Mouse (Mus musculus): Measurements from ENCODE around the gene 4932414N04Rik.
"Not testable (repeated sequence)": the region's sequence is repeated elsewhere in the genome, so short reads cannot be mapped to it uniquely, and the experiment has no call there.

The 4932414N04Rik gene

DNA sequence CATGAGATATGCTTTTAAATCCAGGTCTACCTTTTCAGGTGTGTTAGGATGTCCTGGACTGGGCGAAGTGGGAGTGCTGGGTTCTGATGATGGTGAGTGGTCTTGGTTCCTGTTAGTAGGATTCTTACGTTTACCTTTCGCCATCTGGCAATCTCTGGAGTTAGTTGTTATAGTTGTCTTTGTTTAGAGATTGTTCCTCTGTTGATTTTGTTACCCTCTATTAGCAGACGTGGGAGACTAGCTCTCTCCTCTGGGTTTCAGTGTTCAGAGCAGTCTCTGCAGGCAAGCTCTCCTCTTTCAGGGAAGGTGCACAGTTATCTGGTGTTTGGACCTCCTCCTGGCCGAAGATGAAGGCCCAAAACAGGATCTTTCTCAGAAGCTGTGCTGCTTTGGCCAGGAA is at the start of gene 4932414N04Rik:
Gene 4932414N04Rik (plus strand): TSS at position 301 of the 400 bp plus-strand sequence.
- not testable (repeated sequence) for DNase-seq

DNA sequence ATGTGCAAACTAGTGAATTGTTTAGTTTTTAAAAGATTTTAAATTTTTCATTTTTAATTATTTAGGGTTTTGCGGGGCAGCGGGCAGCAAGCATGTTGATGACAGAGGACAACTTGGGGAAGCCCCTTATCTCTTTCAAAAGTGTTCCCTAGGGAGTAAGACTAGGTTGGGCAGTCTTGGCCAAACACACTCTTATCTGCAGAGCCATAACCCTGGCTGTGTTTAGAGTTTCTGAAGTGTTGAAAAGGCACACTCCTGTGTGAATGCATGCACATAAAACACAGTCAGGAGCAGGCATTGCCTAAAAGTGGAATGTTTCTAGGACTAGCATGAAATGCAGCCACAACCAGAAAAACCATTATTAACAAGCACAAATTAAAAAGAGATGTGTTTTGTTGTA is 75.9 kb downstream of the 4932414N04Rik start:
- no peak for DNase-seq

DNA sequence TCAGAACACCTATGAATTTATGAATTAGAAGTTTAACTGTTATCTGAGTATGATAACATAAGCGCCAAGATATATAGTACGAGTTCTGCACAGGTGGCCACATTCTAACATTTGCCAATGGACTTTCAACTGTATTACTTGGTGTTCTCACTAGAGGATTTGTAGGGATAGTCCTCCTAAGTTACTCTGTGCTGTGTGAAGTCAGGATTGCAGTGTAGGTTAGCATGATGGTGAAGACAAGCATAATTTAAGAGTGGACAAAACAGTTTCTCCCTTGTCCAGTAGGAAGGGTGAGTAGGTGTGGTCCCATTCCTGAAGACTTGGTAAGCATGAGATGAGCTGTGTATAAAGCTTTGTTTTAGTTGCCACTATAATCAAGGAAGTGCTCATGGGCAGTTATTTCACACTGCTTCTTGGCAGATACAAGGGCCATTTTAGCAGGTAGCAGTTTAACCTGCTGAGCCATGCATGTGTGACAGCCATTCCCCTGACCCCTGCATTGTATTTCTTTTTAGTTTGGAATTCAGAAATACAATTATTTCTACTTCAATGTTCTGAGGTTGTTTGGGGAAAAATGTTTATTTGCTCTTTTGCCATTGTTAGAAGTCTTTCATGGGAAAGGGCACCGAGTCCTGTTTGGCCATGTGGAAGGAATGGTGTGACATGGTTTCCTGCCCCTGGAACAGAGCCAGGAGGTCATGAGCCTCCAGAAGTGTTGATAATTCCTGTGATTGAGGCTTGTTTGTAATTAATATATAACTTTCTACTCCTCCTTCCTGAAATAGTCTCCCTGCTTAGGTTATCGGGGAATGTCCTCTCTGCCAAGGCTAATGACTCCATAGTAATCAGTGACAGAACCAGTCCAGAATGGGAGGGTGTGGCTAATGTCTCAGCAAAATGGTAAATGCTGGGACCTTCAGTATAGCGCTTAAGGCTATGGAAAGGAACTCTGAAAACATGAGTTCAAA is 83.8 kb downstream of the 4932414N04Rik start:
- DNase-seq, result no peak

DNA sequence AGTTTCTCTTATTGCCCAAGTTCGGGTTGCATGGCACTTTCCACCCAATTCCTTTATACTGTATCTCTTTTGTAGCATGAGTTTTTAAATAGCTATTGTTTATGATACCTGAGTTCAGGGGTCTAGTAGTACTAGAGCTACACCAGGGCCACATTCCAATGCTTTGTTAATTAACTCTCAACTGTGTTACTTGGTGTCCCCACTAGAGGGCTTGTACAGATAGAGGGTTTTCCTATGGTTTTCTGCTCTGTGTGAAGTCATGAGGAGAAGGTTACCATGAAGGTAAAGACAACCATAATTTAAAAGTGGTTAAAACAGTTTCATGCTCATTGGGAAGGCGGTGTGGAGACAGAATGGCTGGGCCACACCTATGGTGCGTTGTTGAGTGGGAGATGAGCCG is 88.3 kb downstream of the 4932414N04Rik start:
- no peak for DNase-seq

DNA sequence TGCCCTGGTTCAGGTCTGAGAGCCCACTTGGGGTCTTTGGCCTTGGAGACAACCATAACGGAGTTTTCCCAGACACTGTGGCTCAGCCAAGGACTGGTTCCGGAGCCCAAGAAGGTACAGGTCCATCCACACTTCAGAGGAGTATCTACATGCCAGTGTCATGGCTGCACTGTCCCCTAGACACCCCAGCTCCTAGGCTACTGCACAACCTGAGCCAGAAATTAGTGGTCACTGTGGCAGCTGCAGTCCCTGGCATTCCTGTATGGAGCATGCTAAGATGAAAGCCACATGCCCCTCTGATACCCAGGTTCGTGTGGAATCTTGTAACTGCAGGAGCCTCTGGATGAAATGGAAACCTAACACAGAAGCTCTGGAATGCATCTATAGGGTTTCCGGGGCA is 99.9 kb downstream of the 4932414N04Rik start:
- DNase-seq, result no peak

DNA sequence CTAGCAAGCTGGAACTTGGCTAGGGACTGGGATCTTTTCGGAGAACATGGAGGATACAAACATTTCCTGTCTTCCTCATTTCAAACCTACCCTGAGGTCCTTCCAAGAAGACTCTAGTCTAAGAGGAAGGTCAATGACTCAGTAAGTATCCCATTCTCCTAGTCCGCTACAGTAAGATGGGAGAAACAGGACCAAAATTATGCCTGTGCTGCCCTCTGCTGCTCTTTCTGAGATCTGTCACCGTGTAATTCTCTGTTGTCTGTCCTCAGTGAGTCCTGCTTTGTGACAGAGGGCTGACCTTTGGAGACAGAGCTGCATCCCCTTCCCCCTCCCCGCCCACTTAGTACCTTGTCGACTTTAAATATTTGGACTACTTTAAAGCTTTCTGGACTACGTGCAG is 100.5 kb downstream of the 4932414N04Rik start:
- DNase-seq, result peak; percentile 9

DNA sequence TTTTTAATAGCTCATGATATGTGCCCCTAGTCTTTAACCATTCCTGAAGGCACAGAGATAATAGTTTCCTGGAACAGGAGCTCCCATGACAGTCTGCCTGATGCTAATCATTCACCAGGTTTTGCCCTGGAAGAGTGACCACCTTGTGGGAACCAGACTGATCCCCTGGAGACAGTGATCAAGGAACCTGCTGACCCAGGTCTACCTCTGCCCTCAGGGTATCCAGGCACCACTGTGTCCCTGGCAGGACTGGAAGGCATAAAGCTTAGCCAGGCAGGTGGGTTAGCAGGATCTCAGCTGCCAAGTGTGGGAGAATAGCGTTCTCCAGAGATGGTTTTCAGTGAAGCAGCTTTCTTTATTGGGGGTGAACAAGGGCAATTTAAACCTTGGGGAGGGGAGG is 109.1 kb downstream of the 4932414N04Rik start:
- DNase-seq, result no peak

DNA sequence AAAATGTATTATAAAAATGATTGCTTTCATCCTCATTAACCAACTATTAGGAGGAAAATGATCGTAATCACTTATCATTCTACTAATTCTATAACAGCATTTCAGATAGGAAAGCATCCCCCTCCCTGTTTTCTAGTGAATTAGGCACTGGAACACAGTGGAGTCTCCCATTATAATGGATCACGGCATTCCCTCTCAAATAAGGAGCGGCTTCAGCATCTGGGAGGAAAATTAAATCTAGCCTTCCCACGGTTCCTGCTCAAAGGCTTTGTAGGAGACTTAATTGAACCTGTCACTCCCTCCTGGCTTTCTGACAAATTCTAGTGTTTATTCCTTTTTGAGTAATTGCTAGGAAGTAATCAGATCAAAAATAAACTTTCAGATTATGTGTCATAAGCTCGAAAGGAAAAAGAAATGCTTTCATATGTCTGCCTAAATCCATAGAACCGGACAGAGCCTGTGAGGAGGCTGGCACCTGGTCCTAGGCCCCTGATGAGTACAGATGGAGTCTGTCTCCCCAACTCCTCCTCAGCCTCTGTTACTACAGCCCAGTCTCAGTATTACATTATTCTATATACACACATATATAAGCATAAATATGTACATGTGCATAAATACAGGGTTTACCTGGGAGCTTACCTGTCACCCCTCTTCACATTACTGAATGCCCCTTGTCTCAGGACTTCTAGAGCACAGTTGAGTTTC is 111.1 kb downstream of the 4932414N04Rik start:
- no peak for DNase-seq

DNA sequence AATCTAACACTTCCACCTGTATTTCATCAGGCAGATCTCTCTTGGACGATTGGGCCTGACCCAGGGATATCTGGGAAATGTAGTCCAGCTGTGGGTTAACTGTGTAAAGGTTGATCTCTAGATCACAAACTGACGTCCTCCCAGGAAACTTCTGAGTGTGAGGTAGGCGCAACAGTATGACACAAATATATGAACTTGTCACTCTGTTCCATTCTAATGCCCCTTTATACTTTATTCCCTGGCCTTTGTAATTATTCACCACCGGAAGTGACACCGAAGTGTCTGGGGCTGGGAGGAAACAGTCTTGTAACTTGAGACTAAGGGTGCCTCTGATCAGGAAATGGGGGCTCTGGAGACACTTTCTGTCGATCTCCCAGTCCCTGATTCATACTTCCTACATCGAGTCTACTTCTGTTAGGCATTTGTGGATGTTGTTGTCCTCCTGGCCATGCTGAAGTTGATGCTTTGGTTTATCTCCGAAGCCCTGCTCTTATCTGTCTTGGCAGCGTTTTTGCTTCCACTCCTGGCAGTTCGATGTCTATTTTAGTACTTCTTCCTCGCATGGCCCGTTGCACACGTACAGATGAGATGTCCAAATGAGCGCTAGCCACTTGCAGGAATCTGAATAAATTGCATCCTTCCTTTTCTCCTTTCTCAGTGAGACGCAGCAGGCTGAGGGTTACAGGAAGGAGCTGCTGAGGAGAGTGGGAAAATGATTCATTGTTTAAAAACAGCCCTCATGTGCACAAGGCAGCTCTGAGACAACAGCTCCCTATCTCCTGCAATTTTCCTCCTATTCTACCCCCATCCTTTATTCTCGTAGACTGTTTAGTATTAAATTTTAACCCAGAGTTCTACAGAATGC is 126.2 kb downstream of the 4932414N04Rik start:
- no peak for DNase-seq

DNA sequence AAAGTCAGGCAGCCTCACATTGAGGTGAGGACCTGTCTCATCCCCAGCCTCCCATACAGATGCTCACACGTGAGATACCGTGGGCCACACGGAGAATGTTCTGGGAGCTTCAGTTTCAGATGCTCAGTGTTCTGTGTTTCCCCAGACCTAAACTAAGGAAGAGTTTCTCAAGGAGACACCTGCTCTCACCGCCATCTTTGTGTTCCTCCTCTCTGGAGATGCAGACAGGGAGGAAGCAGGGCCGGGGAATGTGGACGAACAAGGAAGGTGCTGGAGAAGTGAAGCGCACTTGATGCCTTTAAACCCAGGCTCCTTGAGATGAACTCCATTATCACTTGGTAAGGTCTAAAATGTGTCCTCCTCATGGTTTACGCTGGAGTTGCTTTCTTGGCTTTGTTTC is 127.4 kb downstream of the 4932414N04Rik start:
- not testable (repeated sequence) for DNase-seq

DNA sequence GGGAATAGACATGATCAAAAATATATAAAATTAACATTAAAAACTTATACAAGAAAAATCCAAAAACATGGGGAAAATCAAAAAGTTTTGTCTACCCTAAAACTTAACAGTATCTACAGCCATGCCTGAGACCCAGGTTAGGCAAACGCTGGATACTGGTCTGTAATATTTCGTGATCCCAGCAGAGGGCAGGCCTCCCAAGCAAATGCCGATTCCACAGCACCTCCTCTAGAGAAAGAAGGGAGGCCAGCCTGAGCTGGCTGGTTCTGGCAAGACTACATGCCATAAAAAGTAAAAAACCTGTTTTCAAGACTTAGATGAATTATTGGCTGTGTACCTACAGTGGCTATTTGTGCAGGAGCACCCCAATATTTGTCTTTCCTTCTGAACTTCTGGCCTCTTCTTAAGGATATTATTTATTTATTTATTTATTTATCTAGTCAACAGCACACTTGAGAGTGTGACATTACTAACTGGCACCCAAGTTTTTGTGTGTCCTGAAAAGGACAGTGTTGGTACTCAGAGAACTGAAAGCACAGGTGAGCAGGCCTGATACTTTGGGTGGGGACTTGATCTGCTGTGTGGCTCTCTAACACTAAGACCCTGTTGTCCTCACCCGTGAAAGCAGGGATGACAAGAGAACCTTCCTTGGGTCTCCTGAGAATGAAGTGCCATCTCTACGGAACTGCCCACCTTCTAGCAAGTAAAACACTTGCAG is 128.6 kb downstream of the 4932414N04Rik start:
- DNase-seq, result peak; percentile 57

DNA sequence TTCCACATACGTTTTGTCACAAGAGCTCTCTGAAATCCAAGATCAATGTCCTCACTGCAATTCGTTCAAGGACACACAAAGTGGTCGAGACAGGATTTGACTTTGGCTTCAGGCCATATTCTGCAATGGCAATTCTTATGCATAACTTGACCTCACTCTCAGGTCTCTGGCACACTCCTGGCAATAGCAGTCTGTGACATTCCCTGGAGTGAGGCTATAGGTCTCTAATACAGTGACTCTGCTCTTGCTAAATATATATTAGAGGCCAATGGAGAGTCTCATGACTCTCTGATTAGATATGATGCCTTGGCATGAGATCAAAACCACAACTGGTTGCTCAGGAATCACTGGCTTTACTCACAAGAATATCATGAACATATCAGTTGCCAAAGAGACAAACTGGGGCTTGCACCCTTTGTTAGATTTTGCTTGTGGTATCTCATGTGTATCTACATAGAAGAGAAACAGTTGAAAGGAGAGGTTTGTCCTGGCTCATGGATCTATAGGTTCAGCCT is 130.9 kb downstream of the 4932414N04Rik start:
- no peak for DNase-seq

DNA sequence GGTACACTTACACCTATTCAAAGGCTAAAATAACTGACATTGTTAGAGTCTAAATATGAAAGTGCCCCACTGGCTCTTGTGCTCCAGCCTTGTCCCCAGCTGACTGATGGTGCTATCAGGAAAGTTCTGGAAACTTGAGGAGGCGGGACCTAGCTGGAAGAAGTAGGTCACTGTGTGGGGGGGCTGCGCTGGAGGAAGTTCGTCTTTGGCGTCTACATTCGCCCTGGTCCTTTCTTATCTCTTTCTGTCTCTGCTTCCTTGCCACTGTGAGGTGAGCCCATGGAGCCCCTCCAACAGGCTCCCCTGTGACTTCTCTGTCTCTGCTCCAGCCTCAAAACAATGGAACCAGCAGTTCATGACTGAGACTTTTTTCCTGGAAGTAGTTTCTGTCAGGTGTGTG is 136.0 kb downstream of the 4932414N04Rik start:
- no peak for DNase-seq

DNA sequence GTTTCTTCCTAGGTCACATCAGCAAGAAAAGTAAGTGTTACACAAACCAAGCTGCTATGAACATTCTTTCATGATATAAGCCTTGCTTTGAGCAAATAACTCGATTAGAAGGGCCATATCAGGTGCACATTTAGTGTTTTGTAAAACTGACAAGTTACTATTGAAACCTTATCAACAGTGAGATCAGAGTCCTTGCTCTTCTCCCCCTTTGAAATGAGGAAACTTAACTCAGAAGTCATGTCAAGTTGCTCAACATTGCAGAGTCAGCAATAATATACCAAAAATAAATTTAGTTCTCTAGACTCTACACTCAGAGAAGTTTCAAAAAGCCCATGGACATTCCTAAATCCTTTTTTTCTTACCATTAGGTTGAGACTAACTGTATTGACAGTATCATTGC is 137.2 kb downstream of the 4932414N04Rik start:
- DNase-seq, result no peak

DNA sequence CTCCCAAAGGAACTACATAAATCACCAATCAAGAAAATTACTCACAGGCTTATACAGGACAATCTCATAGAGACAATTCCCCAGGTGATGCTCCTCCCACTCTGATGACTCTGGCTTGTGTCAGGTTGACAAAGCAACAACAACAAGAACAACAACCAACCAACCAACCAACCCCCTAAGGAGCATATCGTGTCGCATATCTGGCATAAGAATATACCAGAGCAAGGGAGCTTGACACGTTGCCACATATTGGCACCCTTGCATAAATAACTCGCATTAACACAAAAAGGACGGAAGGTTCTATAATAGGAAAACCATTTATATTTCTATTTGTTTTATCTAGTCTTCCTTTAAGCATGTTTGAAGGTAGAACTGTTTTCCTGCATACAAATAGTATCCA is 137.9 kb downstream of the 4932414N04Rik start:
- DNase-seq, result no peak

DNA sequence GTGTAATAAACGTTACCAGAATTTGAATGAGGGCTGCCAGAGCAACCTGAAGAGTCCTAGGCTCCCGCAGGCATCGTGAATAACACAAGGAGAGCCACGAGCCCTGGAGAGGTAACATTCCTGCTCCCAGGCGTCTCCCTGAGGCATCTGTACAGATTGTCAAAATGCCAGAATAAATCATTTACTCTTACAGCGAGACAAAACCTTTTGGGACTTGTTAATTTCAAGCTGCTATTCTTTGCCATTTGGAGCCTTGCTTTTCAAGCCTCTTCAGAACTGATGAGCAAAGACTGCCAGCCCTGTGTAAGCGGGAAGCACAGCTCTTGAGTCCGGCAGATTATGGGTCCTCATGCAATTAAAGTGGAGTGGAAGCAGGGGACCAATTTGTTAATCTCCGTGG is 138.3 kb downstream of the 4932414N04Rik start:
- DNase-seq, result no peak

DNA sequence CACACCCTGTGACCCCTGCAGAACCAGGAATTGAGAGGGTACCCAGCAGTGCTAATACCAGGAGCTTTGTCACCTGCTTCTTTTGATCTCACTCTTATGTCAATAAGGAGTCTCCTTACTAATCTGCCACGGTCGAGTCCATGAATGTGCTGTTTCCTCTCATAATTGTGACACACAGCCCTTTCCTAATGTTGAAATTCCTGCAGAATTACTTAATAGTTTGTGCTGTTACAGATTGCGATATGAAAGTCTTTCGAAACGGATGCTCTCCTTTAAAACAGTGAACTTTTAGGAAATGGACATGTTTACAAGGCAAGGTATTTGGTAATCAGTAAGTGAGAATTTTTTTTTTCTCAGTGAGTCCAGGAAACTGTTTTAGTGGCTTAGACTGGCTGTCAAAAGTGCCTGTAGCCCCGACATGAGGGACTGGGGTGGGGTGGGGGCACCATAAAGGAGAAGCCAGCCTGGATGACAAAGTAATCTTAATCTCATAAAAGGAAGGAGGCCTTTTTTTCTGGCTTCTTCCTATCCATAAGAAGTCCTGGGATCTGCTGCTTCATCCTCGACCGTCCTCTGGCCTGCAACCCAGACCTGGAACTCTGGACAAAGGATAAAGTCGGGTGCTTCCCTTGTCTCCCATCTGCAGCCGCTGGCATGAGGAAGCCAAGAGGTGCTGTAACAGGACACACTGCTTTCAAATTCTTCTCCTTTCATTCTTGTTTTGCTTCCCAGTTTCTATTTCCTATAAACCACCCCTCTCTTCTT is 139.9 kb downstream of the 4932414N04Rik start:
- DNase-seq, result no peak

DNA sequence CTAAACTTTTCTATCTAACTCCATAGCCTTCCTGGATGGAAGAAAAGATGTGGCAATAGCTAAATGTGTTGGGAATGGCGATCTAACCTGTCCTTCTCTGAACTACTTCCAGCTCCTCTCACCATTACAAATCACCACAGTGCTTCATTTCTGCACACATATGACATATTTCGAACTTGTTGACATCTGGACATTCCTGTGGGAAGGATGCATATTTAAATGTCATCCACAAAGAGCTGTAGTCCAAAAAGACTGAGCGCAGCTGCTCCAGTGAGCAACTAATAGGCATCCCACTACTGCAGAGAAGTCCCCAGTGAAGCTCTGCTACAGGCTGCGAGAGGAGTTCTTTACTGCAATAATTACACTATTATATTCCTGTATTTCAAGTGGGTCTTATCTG is 140.8 kb downstream of the 4932414N04Rik start:
- no peak for DNase-seq

Measured in cerebellum, adult 11-12 months (tissue).